Mouse (Mus musculus): Measurements from ENCODE around the gene Etfb. TPM values are rescaled to one million over a fixed set of nuclear protein-coding genes. Genes with fewer than 3 reads are reported as not detected.

Etfb gene
- polyA plus RNA-seq, 1 experiment from 2014 or later = 348 TPM

DNA sequence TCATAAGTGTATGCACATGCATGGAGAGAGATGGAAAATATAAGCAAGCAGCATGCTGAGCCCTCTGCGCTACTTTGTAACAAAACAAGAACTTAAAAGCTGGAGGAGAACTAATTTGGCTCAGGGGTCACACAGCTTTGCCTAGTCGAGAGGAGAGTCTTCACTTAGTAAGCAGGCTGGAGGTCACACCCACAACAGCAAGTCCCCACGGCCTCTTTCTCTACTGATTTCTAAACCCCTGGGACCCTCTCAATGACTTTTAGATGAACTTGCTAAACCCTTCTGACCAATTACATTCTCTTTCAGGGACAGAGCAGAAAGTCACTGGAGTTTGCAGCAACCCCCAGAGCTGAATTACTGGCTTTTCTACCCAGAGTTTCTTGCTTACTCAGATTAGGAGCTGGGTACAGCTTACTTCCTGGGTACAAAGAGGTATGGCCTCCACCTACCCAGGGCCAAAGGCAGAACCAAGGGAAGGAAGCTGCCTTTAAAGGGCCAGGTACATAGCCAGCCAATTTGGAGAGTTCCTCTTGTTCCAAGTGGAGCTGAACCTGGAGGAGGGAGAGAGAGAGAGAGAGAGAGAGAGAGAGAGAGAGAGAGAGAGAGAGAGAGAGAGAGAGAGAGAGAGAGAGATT is 19.8 kb upstream of the Etfb start:
- no peaks in the 10 kb centered on the region for H3K4me1 ChIP-seq (replicated peaks; ENCODE audit: control insufficient read depth, insufficient read depth, low read length)
- no peaks in the 10 kb centered on the region for H3K9me3 ChIP-seq (ENCODE audit: control insufficient read depth, low read length)
- H3K36me3 ChIP-seq (ENCODE audit: control insufficient read depth, insufficient read depth, low read length) = no peaks in the 10 kb centered on the region
- H3K4me3 ChIP-seq (ENCODE audit: low read length) = no peak overlapping the region
- H3K27me3 ChIP-seq (ENCODE audit: control insufficient read depth, insufficient read depth, low read depth, low read length) = no peaks in the 10 kb centered on the region
- H3K27ac ChIP-seq (ENCODE audit: low read length) = no peak overlapping the region
- WGBS = 52% methylated on average over 3 of the region's 3 CpGs
- no peak for ATAC-seq (ENCODE audit: low read depth)
- no peak overlapping the region for H3K4me2 ChIP-seq (ENCODE audit: low read depth, low read length)
- no peak overlapping the region for H3K9ac ChIP-seq (ENCODE audit: low read length)

- H3K4me1 ChIP-seq (replicated peaks; ENCODE audit: control insufficient read depth, insufficient read depth, low read length) = no peaks in the 10 kb centered on the region
- no peak within 1 kb of the TSS for H3K4me3 ChIP-seq (ENCODE audit: low read length)
- no peaks in the 10 kb centered on the region for H3K9me3 ChIP-seq (ENCODE audit: control insufficient read depth, low read length)
- H3K27ac ChIP-seq (ENCODE audit: low read length) = no peak within 1 kb of the TSS
- no peak within 1 kb of the TSS for H3K9ac ChIP-seq (ENCODE audit: low read length)
- H3K36me3 ChIP-seq (ENCODE audit: control insufficient read depth, insufficient read depth, low read length) = no peaks in the 10 kb centered on the region
- H3K4me2 ChIP-seq (ENCODE audit: low read depth, low read length) = no peak within 1 kb of the TSS
- 78% methylated on average over 8 of the region's 8 CpGs for WGBS
- no peaks in the 10 kb centered on the region for H3K27me3 ChIP-seq (ENCODE audit: control insufficient read depth, insufficient read depth, low read depth, low read length)
- ATAC-seq (ENCODE audit: low read depth) = no peak
Measured at GRCm38 (mm10) chr7:43427406-43427805, 16.5 kb upstream of the Etfb start, which contains the start of gene Lim2. Gene Lim2, plus strand, starts transcription at chr7:43427670.

GRCm38 (mm10) chr7:43429500-43429899 is 14.4 kb upstream of the Etfb start:
- Histone ChIP-seq H3K27me3 (ENCODE audit: control insufficient read depth, insufficient read depth, low read depth, low read length) (no peaks in the 10 kb centered on the region), H3K36me3 (ENCODE audit: control insufficient read depth, insufficient read depth, low read length) (no peaks in the 10 kb centered on the region), H3K4me1 (replicated peaks; ENCODE audit: control insufficient read depth, insufficient read depth, low read length) (no peaks in the 10 kb centered on the region), H3K4me3 (ENCODE audit: low read length) (no peak overlapping the region), H3K27ac (ENCODE audit: low read length) (no peak overlapping the region), H3K4me2 (ENCODE audit: low read depth, low read length) (no peak overlapping the region), H3K9ac (ENCODE audit: low read length) (no peak overlapping the region), H3K9me3 (ENCODE audit: control insufficient read depth, low read length) (no peaks in the 10 kb centered on the region)
- ATAC-seq (ENCODE audit: low read depth) = no peak
- 47% methylated on average over 4 of the region's 4 CpGs for WGBS

- no peak overlapping the region for H3K4me2 ChIP-seq (ENCODE audit: low read depth, low read length)
- 62% methylated on average over 4 of the region's 4 CpGs for WGBS
- no peaks in the 10 kb centered on the region for H3K4me1 ChIP-seq (replicated peaks; ENCODE audit: control insufficient read depth, insufficient read depth, low read length)
- H3K9ac ChIP-seq (ENCODE audit: low read length) = no peak overlapping the region
- H3K9me3 ChIP-seq (ENCODE audit: control insufficient read depth, low read length) = no peaks in the 10 kb centered on the region
- H3K36me3 ChIP-seq (ENCODE audit: control insufficient read depth, insufficient read depth, low read length) = no peaks in the 10 kb centered on the region
- no peak for ATAC-seq (ENCODE audit: low read depth)
- H3K27ac ChIP-seq (ENCODE audit: low read length) = no peak overlapping the region
- no peak overlapping the region for H3K4me3 ChIP-seq (ENCODE audit: low read length)
- H3K27me3 ChIP-seq (ENCODE audit: control insufficient read depth, insufficient read depth, low read depth, low read length) = no peaks in the 10 kb centered on the region
Measured at GRCm38 (mm10) chr7:43432891-43433290, 11.0 kb upstream of the Etfb start.

- H3K27me3 ChIP-seq (ENCODE audit: control insufficient read depth, insufficient read depth, low read depth, low read length) = no peaks in the 10 kb centered on the region
- no peak for ATAC-seq (ENCODE audit: low read depth)
- H3K9ac ChIP-seq (ENCODE audit: low read length) = no peak overlapping the region
- H3K4me1 ChIP-seq (replicated peaks; ENCODE audit: control insufficient read depth, insufficient read depth, low read length) = no peaks in the 10 kb centered on the region
- H3K9me3 ChIP-seq (ENCODE audit: control insufficient read depth, low read length) = no peaks in the 10 kb centered on the region
- no peak overlapping the region for H3K4me3 ChIP-seq (ENCODE audit: low read length)
- no peak overlapping the region for H3K4me2 ChIP-seq (ENCODE audit: low read depth, low read length)
- WGBS = 83% methylated on average over 5 of the region's 5 CpGs
- H3K36me3 ChIP-seq (ENCODE audit: control insufficient read depth, insufficient read depth, low read length) = no peaks in the 10 kb centered on the region
- H3K27ac ChIP-seq (ENCODE audit: low read length) = no peak overlapping the region
Measured at GRCm38 (mm10) chr7:43434676-43435075, 9.2 kb upstream of the Etfb start.

- no peak for ATAC-seq (ENCODE audit: low read depth)
- no peak within 1 kb of the TSS for H3K4me2 ChIP-seq (ENCODE audit: low read depth, low read length)
- no peak within 1 kb of the TSS for H3K27ac ChIP-seq (ENCODE audit: low read length)
- H3K4me1 ChIP-seq (replicated peaks; ENCODE audit: control insufficient read depth, insufficient read depth, low read length) = no peaks in the 10 kb centered on the region
- H3K9me3 ChIP-seq (ENCODE audit: control insufficient read depth, low read length) = no peaks in the 10 kb centered on the region
- H3K4me3 ChIP-seq (ENCODE audit: low read length) = no peak within 1 kb of the TSS
- no peaks in the 10 kb centered on the region for H3K36me3 ChIP-seq (ENCODE audit: control insufficient read depth, insufficient read depth, low read length)
- H3K9ac ChIP-seq (ENCODE audit: low read length) = no peak within 1 kb of the TSS
- no peaks in the 10 kb centered on the region for H3K27me3 ChIP-seq (ENCODE audit: control insufficient read depth, insufficient read depth, low read depth, low read length)
- 60% methylated on average over 10 of the region's 10 CpGs for WGBS
Measured at GRCm38 (mm10) chr7:43436341-43437255, 7.3 kb upstream of the Etfb start, which contains the start of gene Nkg7. Gene Nkg7, plus strand, starts transcription at chr7:43437073.

DNA sequence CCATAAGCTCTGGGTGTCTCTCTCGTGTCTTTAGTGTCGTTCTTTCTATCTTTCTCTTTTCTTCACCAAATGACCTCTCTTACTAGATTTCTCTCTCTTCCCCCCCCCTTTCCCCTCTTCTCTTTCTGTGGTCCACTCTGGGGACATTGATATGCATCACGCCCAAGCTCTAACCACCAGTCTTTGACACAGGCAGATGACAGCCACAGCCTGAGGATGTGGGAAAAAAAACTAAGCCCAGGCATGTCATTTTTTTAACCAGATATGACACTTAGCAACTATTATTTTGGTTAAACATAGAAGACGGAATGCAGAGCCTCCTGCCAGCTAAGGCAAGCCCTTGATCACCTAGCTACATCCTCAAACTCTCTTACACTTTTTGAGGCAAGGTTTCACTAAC is 5.3 kb upstream of the Etfb start:
- 60% methylated on average over 4 of the region's 4 CpGs for WGBS
- Histone ChIP-seq H3K27me3 (ENCODE audit: control insufficient read depth, insufficient read depth, low read depth, low read length) (no peaks in the 10 kb centered on the region), H3K27ac (ENCODE audit: low read length) (no peak overlapping the region), H3K4me1 (replicated peaks; ENCODE audit: control insufficient read depth, insufficient read depth, low read length) (peaks cover 8% of the 10 kb centered on the region; the same call in 1 of the 2 replicates), H3K4me3 (ENCODE audit: low read length) (no peak overlapping the region), H3K9me3 (ENCODE audit: control insufficient read depth, low read length) (no peaks in the 10 kb centered on the region), H3K36me3 (ENCODE audit: control insufficient read depth, insufficient read depth, low read length) (no peaks in the 10 kb centered on the region), H3K9ac (ENCODE audit: low read length) (no peak overlapping the region), H3K4me2 (ENCODE audit: low read depth, low read length) (no peak overlapping the region)
- ATAC-seq (ENCODE audit: low read depth) = no peak

- no peak within 1 kb of the TSS for H3K27ac ChIP-seq (ENCODE audit: low read length)
- no peaks in the 10 kb centered on the region for H3K36me3 ChIP-seq (ENCODE audit: control insufficient read depth, insufficient read depth, low read length)
- H3K4me2 ChIP-seq (ENCODE audit: low read depth, low read length) = no peak within 1 kb of the TSS
- H3K4me3 ChIP-seq (ENCODE audit: low read length) = no peak within 1 kb of the TSS
- H3K27me3 ChIP-seq (ENCODE audit: control insufficient read depth, insufficient read depth, low read depth, low read length) = no peaks in the 10 kb centered on the region
- whole genome bisulfite sequencing = 77% methylated on average over 6 of the region's 6 CpGs
- ATAC-seq (ENCODE audit: low read depth) = no peak
- H3K9me3 ChIP-seq (ENCODE audit: control insufficient read depth, low read length) = no peaks in the 10 kb centered on the region
- H3K9ac ChIP-seq (ENCODE audit: low read length) = no peak within 1 kb of the TSS
- H3K4me1 ChIP-seq (replicated peaks; ENCODE audit: control insufficient read depth, insufficient read depth, low read length) = peaks cover 18% of the 10 kb centered on the region
Measured at GRCm38 (mm10) chr7:43440482-43440881, 3.4 kb upstream of the Etfb start, which contains the start of gene Cldnd2. Gene Cldnd2, plus strand, starts transcription at chr7:43440782.

DNA sequence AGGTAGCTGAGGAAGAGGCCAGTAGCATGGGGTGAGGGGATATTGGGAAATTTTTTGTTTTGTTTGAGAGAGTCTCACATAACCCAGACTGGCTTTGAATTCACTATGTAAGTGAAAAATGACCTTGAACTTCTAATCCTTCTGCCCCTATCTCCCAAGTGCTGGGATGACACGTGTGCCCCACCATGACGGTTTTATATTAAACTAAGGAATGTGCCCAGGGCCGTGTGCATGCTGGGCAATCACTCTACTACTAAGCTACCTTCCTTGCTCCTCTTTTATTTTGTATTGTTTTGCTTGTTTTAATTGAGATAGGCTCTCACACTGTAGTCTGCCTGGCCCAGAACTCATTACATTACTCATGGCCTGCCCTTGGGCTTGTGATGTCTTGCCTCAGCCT is 2.8 kb upstream of the Etfb start:
- no peak overlapping the region for H3K4me3 ChIP-seq (ENCODE audit: low read length)
- no peaks in the 10 kb centered on the region for H3K9me3 ChIP-seq (ENCODE audit: control insufficient read depth, low read length)
- WGBS = 67% methylated on average over 3 of the region's 3 CpGs
- no peak overlapping the region for H3K9ac ChIP-seq (ENCODE audit: low read length)
- no peak for ATAC-seq (ENCODE audit: low read depth)
- H3K4me2 ChIP-seq (ENCODE audit: low read depth, low read length) = no peak overlapping the region
- H3K27me3 ChIP-seq (ENCODE audit: control insufficient read depth, insufficient read depth, low read depth, low read length) = no peaks in the 10 kb centered on the region
- no peaks in the 10 kb centered on the region for H3K36me3 ChIP-seq (ENCODE audit: control insufficient read depth, insufficient read depth, low read length)
- H3K27ac ChIP-seq (ENCODE audit: low read length) = no peak overlapping the region
- H3K4me1 ChIP-seq (replicated peaks; ENCODE audit: control insufficient read depth, insufficient read depth, low read length) = peaks cover 18% of the 10 kb centered on the region
